In the genomic region with DNA sequence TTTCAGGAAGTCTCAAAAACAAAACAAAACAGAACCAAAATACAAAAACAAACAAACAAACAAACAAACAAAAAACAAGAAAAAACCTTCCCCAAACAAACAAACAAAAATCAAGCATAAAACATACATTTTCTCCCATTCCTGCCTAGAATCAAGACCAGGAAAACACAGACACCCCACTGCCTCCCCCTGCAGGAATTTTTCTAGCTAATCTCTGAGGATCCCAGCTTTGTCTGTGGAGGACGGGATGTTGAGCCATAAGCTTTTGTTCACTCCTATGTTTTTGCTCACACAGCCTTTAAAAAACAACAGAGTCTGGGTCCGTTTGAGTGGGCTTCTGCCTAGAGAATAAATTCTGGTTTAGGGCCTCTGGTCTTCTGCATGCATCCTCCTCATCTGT, we compare ENCODE assay signal across 9 mouse cellular contexts.
DNase-seq lines count a peak whose midpoint lies in the region.
"Had no signal": no experiment of that assay in that cellular context is flagged by ENCODE, and none has a peak within 500 bp of the region (broad histone marks: within the 10 kb centered on the region; RNA-seq: fewer than 3 reads in every experiment).

No protein-coding gene starts in this region.

- peak; percentile 12 for DNase-seq in heart, postnatal 4 days
- DNase-seq in heart, postnatal 25 days (ENCODE audit: low spot score), result no peak
- peak; percentile 16 to 43 for DNase-seq in left cerebral cortex, postnatal 25 days (ENCODE audit: low spot score in 2 of 2)
- no peak for DNase-seq in left cerebral cortex, adult 11 months (ENCODE audit: low spot score)
- DNase-seq in adipocyte (ENCODE audit: low spot score), result peak; percentile 26
- DNase-seq in layer of hippocampus, postnatal 36 days, result peak; percentile 6 to 7
- no peak for DNase-seq in heart, adult 8-10 months (ENCODE audit: low spot score)
- DNase-seq: kidney, adult 2 months; liver, embryonic 13.5 days had no signal

- intact Hi-C loops in heart, postnatal 25 days (cut with DNase I), result loop anchor here (5.0 kb wide), 3 partner anchors 479 to 929 kb away; no protein-coding TSS in a partner anchor
- intact Hi-C loops in left cerebral cortex, postnatal 25 days (cut with DNase I), result loop anchor here (5.0 to 10.0 kb wide), 6 partner anchors 49 to 1506 kb away; partner anchors contain the start of gene Trpm3

Comparison
In these comparisons a context has a peak if more than half of its experiments do, and no peak if none do; other contexts are left out.
1. DNase-seq: peak in heart, postnatal 4 days (single experiment), left cerebral cortex, postnatal 25 days (2 of 2), adipocyte (single experiment) and layer of hippocampus, postnatal 36 days (2 of 2); none in heart, postnatal 25 days (single experiment), left cerebral cortex, adult 11 months (single experiment) and heart, adult 8-10 months (single experiment).